Mouse (Mus musculus): ENCODE data around the gene Mlst8.

Gene Mlst8

GRCm38 (mm10) chr17:24478663-24479380 lies at the start of gene Mlst8:
Gene Mlst8 (minus strand): TSS chr17:24479078.
- DNase-seq = peak; percentile 98 to 99

- no peak for DNase-seq
Observed at GRCm38 (mm10) chr17:24528560-24528918, 49.7 kb upstream of the Mlst8 start.

DNA sequence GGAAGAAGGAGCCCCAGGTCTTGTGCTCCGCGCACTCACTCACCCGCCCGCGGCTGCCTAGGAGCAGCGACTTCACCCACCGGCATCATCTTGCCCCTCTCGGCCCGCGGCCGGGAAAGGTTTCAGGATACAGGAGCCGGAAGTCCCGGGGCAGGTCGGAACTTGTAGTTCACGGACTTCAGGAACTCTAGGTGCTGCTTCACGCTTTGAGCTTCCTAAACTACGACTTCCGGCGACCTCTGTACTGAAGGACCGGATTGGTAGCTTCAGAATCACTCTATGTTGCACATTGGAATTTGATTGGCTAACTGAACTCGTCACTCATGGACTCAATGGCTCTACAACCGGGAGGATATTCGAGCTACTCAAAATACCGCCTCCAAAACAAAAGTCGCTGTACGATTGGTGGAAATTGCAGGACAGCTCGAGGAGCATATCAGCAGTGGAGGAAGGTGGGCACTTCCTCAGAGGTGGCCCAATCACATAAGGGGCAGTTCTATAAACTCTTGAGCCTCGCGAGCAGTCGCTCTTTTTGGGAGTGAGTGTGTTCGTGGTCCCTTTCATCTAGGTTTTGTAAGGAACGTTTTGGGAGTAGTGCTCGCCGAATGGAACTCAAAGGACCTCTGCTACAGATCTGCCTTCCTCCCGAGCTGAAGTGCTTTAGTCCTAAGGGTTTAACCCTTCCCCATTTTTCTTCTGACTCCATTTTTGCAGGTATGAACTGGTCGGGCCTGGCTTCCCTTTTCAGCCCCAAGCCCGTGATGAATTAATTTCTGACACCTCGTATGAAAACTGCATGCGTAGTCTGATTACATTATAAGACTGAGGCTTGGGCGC lies 49.1 kb upstream of the Mlst8 start, which contains the start of gene Traf7:
Traf7 (minus strand) TSS at position 216 of the 837 bp plus-strand sequence.
- DNase-seq = peak; percentile 92 to 93

GRCm38 (mm10) chr17:24527315-24527714 lies 48.4 kb upstream of the Mlst8 start:
- no peak for DNase-seq

GRCm38 (mm10) chr17:24524734-24525133 lies 45.9 kb upstream of the Mlst8 start:
- DNase-seq = no peak

- DNase-seq = no peak
Observed at GRCm38 (mm10) chr17:24520450-24520849, 41.6 kb upstream of the Mlst8 start.

DNA sequence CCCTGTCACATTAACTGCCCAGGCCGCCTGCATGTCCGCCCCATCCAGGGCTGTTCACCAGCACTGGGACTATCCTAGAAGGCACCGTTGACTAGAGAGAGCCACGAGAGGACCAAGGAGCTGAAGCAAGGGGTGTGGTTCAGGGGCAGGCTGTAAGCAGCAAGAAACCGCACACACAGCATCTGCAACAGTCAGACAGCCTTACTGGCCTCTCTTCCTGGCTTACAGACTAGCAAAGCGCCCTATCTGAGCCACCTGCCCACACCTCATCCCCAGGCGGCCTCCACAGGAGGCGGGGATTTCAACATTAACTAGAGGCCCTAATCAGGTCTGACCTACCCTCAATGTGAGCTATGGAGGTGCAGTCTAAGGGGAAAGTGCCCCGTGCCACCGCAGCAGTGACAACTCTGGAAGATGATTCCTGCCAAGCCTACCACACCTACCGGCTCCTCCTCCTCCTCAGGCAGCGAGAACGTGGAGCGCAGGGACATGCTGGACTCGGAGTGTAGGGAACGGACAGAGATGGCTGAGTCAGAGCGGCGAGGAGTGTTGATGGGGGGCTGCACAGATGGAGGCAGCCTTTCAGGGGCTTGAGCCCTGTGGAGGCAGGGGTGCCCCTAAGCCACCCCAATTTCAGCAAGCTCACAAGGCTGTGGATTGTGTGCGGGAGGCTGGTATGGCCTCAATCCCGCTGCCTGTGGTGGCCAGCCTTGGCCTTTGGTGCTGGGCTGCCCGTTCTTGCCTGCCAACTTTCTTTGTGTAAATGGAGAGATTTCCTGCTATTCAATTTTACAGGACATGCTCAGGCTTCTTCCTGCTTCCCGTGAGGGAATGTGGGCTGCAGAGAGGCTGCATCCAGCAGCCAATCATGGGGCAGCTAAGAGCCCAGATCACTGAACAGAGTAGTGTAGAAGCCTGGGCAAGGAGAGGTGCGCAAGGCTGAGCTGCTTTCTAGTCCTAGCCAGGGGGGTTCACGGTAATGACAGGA lies 35.7 kb upstream of the Mlst8 start:
- DNase-seq = no peak

DNA sequence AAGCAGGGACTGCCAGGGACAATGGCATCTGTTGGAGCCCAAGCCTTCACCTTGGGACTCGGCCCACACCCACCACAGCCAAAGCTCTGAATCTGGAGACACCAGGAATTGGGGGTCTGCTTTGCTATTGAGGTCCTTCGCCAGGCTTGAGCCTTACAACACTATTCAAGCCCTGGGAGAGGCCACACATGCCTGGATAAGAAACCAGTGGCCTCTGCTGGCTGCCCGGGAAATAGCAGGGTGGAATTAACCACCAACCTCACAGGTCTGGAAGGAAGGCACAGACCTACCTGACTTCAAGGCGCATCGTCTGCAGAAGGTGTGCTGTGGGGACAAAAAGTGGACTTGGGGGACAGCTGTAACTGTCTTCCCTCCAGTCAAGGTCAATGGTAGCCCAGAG lies 34.7 kb upstream of the Mlst8 start:
- DNase-seq = peak; percentile 85 to 86

GRCm38 (mm10) chr17:24507806-24508460 lies 29.1 kb upstream of the Mlst8 start:
- peak in 1 of 2 experiments; percentile 55 for DNase-seq

- DNase-seq = peak; percentile 35 to 44
Observed at GRCm38 (mm10) chr17:24507129-24507664, 28.3 kb upstream of the Mlst8 start.

DNA sequence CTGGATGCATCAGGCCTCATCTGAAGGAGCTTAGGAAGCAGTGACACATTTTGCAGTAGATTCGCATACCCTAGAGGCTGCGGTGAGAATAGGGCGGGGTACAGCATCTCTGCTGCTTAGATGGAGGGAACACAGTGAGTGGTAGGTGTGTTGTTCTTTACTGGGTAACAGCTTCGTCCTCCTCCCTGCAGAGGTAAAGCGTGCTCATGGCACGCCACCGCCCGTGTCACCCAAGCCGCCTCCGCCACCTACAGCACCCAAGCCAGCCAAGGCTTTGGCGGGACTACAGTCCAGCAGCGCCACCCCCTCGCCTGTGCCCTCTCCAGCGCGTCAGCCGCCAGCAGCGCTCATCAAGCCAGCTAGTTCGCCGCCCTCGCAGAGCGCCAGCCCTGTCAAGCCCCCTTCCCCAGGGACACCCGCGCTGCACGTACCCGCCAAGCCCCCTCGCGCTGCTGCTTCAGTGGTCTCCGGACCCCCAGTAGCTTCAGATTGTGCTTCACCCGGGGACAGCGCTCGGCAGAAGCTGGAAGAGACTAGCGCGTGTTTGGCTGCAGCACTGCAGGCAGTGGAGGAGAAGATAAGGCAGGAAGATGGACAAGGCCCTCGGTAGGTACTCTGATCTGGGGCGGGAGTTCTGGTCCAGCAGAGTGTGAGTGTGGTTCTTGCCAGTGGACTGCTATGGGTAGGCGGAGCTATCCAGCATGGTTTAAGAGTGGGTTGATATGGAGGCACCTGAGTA lies 27.6 kb upstream of the Mlst8 start:
- DNase-seq = peak; percentile 51 to 57

DNA sequence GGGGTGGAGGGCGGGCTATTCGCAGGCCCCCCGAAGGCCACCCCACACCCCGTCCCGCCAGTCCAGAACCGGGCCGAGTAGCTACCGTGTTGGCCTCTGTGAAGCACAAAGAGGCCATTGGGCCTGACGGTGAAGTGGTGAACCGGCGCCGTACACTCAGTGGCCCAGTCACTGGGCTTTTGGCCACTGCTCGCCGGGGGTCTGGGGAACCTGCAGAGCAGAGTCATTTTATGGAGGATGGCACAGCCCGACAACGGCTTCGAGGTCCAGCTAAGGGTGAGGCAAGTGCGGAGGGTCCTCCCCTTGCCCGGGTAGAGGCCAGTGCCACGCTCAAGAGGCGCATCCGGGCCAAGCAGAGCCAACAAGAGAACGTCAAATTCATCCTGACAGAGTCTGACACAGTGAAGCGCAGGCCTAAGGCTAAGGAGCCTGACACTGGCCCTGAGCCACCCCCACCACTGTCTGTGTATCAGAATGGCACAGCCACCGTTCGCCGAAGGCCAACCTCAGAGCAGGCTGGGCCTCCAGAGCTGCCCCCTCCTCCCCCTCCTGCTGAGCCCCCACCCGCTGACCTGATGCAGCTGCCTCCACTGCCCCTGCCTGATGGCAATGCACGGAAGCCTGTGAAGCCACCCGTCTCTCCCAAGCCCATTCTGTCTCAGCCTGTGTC lies 26.5 kb upstream of the Mlst8 start:
- peak; percentile 42 to 53 for DNase-seq

- no peak for DNase-seq
Observed at GRCm38 (mm10) chr17:24504085-24504484, 25.2 kb upstream of the Mlst8 start.

GRCm38 (mm10) chr17:24502208-24502607 lies 23.3 kb upstream of the Mlst8 start:
- DNase-seq = no peak

DNA sequence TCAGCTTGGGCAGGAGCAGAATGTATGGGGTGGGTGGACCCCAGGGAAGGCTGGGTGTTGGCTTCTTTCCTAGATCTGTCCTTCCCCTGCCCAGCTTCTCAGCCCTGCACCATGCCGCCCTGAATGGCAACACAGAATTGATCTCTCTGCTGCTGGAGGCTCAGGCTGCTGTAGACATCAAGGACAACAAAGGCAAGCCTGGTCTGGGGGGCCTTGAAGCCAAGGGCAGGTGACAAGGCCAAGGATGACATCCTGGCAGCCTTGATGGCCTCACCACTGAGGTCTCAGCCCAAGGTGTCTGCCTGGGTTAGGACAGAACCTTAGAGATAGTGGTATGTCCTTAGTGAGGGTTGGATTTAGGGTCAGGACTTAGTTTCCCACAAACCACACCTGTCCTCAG lies 17.1 kb upstream of the Mlst8 start:
- DNase-seq = peak in 1 of 2 experiments; percentile 8

GRCm38 (mm10) chr17:24495443-24495842 lies 16.6 kb upstream of the Mlst8 start:
- peak; percentile 33 to 42 for DNase-seq

GRCm38 (mm10) chr17:24494627-24495335 lies 15.9 kb upstream of the Mlst8 start:
- peak; percentile 76 to 88 for DNase-seq

- DNase-seq = peak in 1 of 2 experiments; percentile 26
Observed at GRCm38 (mm10) chr17:24490399-24490798, 11.5 kb upstream of the Mlst8 start.

DNA sequence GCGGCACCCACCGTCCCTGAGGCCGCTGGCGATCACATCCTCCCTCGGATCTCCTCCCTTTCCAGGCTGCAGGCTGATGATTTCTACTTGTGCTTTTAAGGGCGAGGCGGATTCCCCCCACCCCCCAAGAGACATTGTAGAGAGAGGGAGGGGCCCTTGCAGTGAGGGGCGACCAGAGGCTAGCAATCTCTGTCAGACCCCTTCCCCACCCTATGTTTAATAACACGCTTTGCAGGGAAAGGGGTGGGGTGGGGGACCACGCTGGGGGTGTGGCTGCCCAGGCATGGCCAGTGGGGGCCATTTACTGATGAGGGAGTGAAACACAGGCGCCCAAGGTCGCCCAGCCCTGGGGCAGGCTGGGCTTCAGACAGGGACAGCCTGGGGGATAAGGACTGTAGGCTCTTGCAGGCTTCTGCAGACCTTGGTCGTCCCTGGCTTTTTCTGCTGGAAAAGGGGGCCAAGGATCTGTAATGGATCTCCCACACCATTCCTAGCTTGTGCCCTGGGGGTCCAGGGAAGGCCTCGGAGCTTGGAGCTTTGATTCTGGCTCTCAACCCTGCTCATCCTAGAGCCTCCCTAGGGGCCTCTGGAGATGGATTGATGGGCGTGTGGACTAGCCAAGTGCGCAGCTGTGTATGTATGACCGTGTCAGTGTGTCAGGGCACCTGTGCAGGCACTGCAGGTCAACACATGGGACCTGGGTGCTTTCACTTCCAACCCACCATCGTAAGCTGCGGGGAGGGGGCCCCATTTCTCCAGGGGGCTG lies 10.6 kb upstream of the Mlst8 start:
- peak in 1 of 2 experiments; percentile 17 for DNase-seq
